Mouse (Mus musculus) forebrain, postnatal 0 days (tissue): ENCODE results near the gene Ccdc170. TPM values are rescaled to one million over a fixed set of nuclear protein-coding genes. Genes with fewer than 3 reads are reported as not detected.

ENCODE experiments used
- ATAC-seq: fragments of 200-750 bp; cut with Nextera tagmentation; 2 replicates; pipeline ENCODE4 v1.8.0; 2017; ENCODE audit warnings: mild to moderate bottlenecking, moderate library complexity
- DNase-seq: peaks from one replicate; pipeline ENCODE4 v3.0.0-alpha.2; 2015
- H3K27ac ChIP-seq: fragments of 300-500 bp; sonication (generic); 2 replicates; pipeline ENCODE4 v1.5.1; 2014; ENCODE audit warnings: low read depth, mild to moderate bottlenecking, antibody characterized with exemption, low read length, moderate library complexity, mixed read lengths
- H3K27me3 ChIP-seq: fragments of 300-500 bp; sonication (generic); 2 replicates; pipeline ENCODE4 v1.6.1; 2014; ENCODE audit warnings: mild to moderate bottlenecking, low read length, mixed read lengths; ENCODE audit not compliant: insufficient read depth
- H3K36me3 ChIP-seq: fragments of 300-500 bp; sonication (generic); 2 replicates; pipeline ENCODE4 v1.6.1; 2014; ENCODE audit warnings: mild to moderate bottlenecking, moderate library complexity; ENCODE audit not compliant: insufficient read depth
- H3K4me1 ChIP-seq: fragments of 300-500 bp; sonication (generic); 2 replicates; pipeline ENCODE4 v1.6.1; 2014; ENCODE audit warnings: antibody characterized with exemption; ENCODE audit not compliant: insufficient read depth
- H3K4me2 ChIP-seq: fragments of 300-500 bp; sonication (generic); 2 replicates; pipeline ENCODE4 v1.6.1; 2014; ENCODE audit warnings: low read depth, mild to moderate bottlenecking, moderate library complexity
- H3K4me3 ChIP-seq: fragments of 300-500 bp; sonication (generic); 2 replicates; pipeline ENCODE4 v1.5.1; 2014; ENCODE audit warnings: low read depth, low read length, mixed read lengths
- H3K9ac ChIP-seq: fragments of 300-500 bp; sonication (generic); 2 replicates; pipeline ENCODE4 v1.6.1; 2014; ENCODE audit warnings: mild to moderate bottlenecking
- H3K9me3 ChIP-seq: fragments of 300-500 bp; sonication (generic); 2 replicates; pipeline ENCODE4 v1.6.1; 2016; ENCODE audit warnings: low read length
- CTCF ChIP-seq: sonication (generic); IDR thresholded peaks from 2 replicates; pipeline ENCODE4 v1.5.1; 2016; ENCODE audit warnings: antibody characterized with exemption, control low read depth, low read depth
- WGBS: fragments of 180-500 bp; shearing (Covaris S2); extraction: QIAGEN DNeasy Blood & Tissue Kit; methylation state at CpG from one replicate; pipeline ENCODE4 v1.1.7; 2014; 5-methylcytosine and 5-hydroxymethylcytosine counted together
- polyA plus RNA-seq: library from polyadenylated mRNA; unstranded; fragments of >200 nt; fragmentation: Nextera tagmentation; extraction: Ambion mirVana; gene quantifications from 2 replicates; pipeline ENCODE4 v1.2.1, GENCODE M21; 2015
- total RNA-seq: library from RNA; depleted of rRNA; stranded (reverse); fragments of >200 nt; gene quantifications from 2 replicates; pipeline ENCODE4 v1.2.3, GENCODE M21; 2014; rRNA removed

Gene Ccdc170
- total and polyA plus RNA-seq, 2 experiments from 2014 or later = 0.62 to 1.4 TPM

DNA sequence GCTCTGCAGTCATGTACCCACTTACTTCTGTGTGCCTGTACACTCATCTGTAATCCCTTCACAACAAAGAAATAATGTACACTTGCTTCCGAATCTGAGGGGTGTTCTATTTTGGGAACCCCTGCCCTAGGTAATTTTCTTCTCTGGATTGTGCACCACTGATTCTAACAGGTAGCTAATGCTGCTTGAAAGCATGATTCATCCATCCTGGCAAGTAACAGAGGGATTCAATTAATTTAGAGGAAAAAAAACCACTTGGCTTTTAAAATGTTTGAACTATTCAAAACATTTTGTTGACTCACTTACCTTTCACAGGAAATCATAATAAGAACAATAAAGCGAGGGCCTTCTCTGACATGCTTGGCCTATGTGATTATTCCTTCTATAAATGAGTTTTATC, 127.9 kb downstream of the Ccdc170 start:
- TF ChIP-seq CTCF = no peak
- Histone ChIP-seq H3K4me2 (no peak overlapping the region), H3K9ac (no peak overlapping the region), H3K4me3 (no peak overlapping the region), H3K9me3 (no peaks in the 10 kb centered on the region), H3K27me3 (no peaks in the 10 kb centered on the region), H3K27ac (no peak overlapping the region), H3K4me1 (no peaks in the 10 kb centered on the region), H3K36me3 (no peaks in the 10 kb centered on the region)
- ATAC-seq = no peak
- WGBS = 75% methylated on average over 2 of the region's 2 CpGs
- no peak for DNase-seq

DNA sequence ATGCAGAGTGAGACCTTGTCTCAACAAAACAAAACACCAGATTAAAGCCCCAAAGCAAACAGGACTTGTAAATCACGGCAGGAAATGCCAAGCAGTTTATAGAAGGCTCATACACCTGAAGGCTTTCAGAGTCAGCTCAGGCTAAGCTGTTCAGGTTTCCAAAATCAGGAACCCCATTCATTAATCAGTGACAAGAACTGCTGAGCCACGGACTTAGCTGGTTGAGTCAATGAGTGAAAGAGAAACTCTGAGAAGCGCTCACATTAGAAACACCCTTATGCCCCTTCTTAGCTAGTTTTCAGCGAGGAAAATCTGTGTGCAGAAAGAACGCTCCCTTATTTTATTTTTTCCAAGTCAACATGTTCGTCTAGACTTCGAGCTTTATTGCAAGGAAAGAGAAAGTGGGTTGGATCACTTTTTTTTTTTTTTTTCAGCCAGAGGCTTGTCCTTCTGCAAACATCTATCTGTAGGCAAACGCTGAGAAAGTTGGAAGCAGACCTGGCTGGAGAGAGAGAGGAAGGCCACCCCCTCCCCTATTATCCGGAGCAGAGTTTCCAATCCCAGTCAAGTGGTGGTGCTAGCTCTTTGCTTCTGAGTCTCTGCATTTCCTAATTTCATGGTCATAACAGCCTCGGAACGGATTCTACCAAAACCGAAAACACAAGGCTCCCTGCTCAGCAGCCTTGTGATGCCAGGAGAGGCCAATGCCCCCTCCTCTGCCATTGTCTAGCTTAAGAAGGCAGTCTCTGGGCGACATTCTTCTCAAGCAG, 129.3 kb downstream of the Ccdc170 start, which contains the start of gene Esr1:
TSS of gene Esr1 (plus strand) at position 208 of the 770 bp plus-strand sequence.
- Histone ChIP-seq H3K9me3 (no peaks in the 10 kb centered on the region), H3K4me3 (no peak within 1 kb of the TSS), H3K27me3 (no peaks in the 10 kb centered on the region), H3K4me1 (no peaks in the 10 kb centered on the region), H3K9ac (no peak within 1 kb of the TSS), H3K27ac (no peak within 1 kb of the TSS), H3K4me2 (no peak within 1 kb of the TSS; the same call in 1 of the 2 replicates), H3K36me3 (no peaks in the 10 kb centered on the region)
- no peak for TF ChIP-seq CTCF
- DNase-seq (no peak), ATAC-seq (no peak; the same call in 1 of the 2 replicates)
- WGBS = 41% methylated on average over 13 of the region's 13 CpGs

Other genes starting within 250 kb of the Ccdc170 start
- gene Akap12, start 216.1 kb upstream of the Ccdc170 start, total RNA-seq = 50.5 and 52.4 TPM in 2 replicates
- gene Akap12, start 216.1 kb upstream of the Ccdc170 start, polyA plus RNA-seq = 22.1 and 28.3 TPM in 2 replicates
- 20.0 and 24.2 TPM in 2 replicates for gene Zbtb2, start 94.4 kb upstream of the Ccdc170 start, total RNA-seq
- 15.2 and 15.7 TPM in 2 replicates for gene Zbtb2, start 94.4 kb upstream of the Ccdc170 start, polyA plus RNA-seq
- gene Rmnd1, start 50.1 kb upstream of the Ccdc170 start, total RNA-seq = 18.8 and 23.9 TPM in 2 replicates
- gene Rmnd1, start 50.1 kb upstream of the Ccdc170 start, polyA plus RNA-seq = 17.5 and 24.4 TPM in 2 replicates
- 11.5 and 17.6 TPM in 2 replicates for gene Armt1, start 50.0 kb upstream of the Ccdc170 start, total RNA-seq
- gene Armt1, start 50.0 kb upstream of the Ccdc170 start, polyA plus RNA-seq = 5.3 and 6.1 TPM in 2 replicates
- gene Esr1, start 129.1 kb downstream of the Ccdc170 start, total RNA-seq = 1.3 and 1.8 TPM in 2 replicates
- gene Esr1, start 129.1 kb downstream of the Ccdc170 start, polyA plus RNA-seq = 0.84 and 1.2 TPM in 2 replicates